Mouse (Mus musculus): ENCODE measurements around the gene Serinc3.

DNA sequence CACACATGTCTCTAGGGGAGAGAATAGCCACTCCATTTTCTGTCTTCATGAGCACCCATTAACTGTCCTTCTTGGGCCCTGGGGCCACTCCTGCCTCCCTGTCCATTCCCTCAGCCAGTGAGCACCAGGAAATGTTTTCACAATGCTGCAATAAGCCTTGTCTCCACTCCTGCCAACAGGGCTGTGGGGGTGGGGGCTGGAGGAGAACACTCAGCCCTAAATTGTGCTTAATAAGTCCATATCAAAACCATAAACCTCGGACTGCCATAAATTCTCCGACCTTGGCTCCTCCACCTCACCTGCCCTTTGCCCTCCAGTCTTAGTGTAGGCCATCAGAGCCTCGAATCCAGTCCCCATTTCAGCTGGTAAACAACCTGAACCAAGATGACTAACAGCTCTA lies 70.6 kb downstream of the Serinc3 start:
- TF ChIP-seq GATA1 (IDR thresholded peaks at IDR 0.05; ENCODE audit: borderline replicate concordance, low read length) (no peak), FLI1 (IDR thresholded peaks at IDR 0.05; ENCODE audit: low read length) (no peak)

Measured in megakaryocyte, embryonic 14.5 days (primary cell).